Mouse (Mus musculus) adrenal gland, adult 18-20 months (tissue): ENCODE data around the gene Zfp454. TPM values are rescaled to one million over a fixed set of nuclear protein-coding genes. Genes with fewer than 3 reads are reported as not detected.
A peak's percentile ranks its signal among the peaks of the same experiment; 100 is the strongest.

Source experiments
- DNase-seq, 2 experiments: peaks; one replicate each; pipeline ENCODE4 v3.0.0; 2021 to 2022; ENCODE audit warnings: low spot score in 2 of 2
- total RNA-seq, 2 experiments: library from RNA; stranded (reverse); gene quantifications; 1 replicate in 1 of 2; 2 replicates in 1 of 2; pipeline ENCODE4 v1.2.3; 2021

Zfp454 gene
- total RNA-seq, 2 experiments from 2014 or later = 1.5 to 2.3 TPM

DNA sequence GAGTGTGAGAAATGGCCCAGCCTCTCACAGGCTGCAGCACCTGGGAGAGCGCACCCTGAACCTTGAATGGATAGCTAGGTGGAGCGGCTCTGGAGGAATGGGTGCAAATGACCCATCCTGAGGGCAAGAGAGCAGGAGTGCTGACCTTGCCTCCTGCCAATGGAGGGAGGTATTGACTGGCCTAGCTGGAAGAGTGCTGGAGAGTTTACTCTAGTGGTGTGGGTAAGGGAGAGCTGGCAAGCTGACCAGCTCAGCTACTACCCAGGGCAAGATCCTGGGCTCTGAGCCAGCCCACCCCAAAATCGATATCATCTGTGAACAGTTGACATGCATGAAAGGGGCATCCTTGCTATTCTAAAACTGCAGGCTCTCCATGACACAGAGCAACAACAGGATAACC, 41.5 kb downstream of the Zfp454 start:
- DNase-seq = no peak

DNA sequence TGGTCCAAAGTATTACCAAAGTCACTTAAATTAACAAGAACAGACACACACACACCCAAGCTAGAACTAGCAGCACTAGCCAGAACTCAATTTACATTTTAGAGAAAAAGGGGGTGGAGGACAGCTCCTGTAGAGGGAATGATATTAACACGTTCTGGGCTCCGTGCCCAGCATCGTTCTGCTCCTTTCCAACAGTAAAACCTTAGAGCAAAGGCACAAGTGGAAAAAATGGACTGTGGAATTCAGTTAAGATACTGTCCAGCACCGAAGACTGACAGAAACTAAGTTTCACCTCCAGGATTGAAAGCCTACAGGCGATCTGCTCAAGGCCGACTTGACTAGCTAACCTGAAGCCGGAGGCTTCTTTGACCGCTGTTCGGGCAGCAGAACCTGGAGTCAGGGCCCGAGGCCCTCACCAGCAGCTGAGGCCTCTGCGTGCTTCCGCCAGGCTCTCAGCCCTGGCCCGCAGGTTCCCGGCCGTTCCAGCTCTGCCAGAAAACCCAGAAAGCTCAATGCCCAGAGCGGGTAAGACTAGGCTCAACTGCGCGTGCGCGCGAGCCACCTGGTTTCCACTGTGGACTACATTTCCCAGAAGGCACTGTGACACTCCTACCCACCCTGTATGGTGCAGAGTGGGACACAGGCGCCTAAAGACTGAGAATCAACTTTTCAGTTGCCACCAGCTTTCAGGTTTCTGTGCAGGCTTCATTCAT, 46.3 kb downstream of the Zfp454 start, which contains the start of gene Zfp879:
Gene Zfp879, minus strand, starts transcription at position 530 of the 713 bp plus-strand sequence.
- peak; percentile 80 to 84 for DNase-seq

DNA sequence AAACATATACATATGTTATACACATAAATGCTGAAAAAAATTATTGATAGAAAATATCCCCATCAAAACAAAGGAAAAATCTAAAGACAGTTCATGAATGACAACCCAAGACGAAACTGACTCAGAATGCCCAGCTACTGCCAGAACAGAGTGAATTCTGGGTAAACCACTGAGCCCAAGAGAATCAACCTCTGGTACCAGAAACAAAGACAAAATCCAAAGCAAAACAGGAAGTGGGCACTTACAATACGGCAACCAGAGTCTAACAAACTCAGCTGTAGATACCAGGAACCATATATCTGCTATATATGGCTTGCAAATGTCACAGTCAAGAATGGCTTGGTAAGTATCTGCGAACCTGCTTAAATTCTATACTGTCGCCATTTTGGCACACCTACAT, 51.7 kb downstream of the Zfp454 start:
- no peak for DNase-seq

DNA sequence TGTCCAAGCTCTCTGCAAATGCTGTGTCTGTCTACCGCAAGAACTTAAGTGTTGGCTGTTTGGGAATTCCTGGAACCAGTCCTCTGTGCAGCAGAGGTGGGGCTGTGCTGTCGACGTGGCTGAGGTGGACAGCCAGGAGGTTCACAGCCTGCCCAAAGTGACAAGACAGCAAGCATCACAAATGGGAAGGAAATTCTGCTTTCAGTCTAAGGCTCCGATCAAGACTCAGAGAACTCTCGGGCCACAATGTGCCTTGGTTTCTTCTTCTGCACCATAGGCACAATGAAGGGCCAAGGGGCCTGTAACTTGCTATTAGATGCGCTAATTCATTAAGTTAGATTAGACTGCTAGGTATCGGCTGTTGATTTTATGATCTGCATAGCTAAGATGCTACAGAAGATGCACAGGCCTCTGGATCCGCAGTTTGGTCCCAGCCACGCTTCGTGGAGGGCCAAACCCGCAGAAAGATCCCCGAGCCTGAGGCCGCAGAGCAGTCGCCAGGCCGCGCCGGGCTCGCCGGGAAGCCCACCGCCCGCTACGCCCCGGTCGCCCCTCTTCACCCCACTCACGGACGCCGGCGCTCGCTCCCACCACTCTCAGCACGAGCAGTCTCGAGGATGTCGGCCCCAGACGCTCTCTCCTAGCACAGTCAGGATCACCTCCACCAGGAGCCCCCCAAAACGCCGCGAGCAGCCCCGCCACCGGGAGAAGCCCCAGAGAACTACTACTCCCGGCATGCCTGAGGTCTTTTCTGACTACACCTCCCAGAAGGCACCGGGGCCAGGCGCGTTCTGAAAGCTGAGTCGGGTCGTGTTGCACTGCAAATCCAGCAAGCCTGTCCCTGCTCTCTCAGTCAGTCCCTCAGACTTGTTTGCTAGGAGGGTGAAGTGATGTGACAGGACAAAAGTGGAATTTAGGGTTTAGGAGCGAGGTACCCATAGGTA, 60.2 kb downstream of the Zfp454 start, which contains the start of gene Zfp354c:
Gene Zfp354c, minus strand, starts transcription at position 715 of the 944 bp plus-strand sequence.
- DNase-seq = peak; percentile 77 to 79

DNA sequence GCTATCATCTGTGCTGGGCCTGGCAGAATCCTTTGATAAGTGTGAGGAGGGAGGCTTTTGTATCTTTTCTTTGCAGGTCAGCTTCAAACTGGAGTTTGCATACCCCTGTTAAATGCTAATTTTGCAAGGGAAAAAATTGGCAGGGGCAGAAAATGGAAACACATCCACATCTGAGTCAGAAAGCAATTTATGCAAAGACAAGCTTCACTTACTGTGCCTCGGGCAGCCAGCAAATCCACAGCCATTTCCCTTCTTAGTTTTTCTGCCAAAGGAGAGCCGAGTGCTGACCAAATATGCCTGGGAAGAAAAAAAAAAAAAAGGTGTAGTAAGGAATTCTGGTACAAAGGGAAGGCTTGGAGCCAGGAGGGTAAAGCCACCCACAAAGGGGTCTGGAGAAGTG, 61.2 kb downstream of the Zfp454 start:
- DNase-seq = no peak

Other genes with a start within 250 kb of the Zfp454 start
- gene Zfp354c, start 59.9 kb downstream of the Zfp454 start, total RNA-seq = 1 to 10 TPM; 4.3 to 4.8 TPM
- under 1 TPM; 0.53 to 0.99 TPM for gene Zfp879, start 46.1 kb downstream of the Zfp454 start, total RNA-seq
- gene Grm6, start 37.0 kb downstream of the Zfp454 start, total RNA-seq = not detected
- 1 to 10 TPM; 6.9 to 8.2 TPM for gene Zfp2, start 28.5 kb upstream of the Zfp454 start, total RNA-seq
- gene Zfp354b, start 44.0 kb upstream of the Zfp454 start, total RNA-seq = 1 to 10 TPM; 2.2 to 2.9 TPM
- not detected for gene 4933414I15Rik, start 56.1 kb upstream of the Zfp454 start, total RNA-seq
- gene Prop1, start 66.1 kb upstream of the Zfp454 start, total RNA-seq = not detected
- not detected for gene Olfr1378, start 78.9 kb upstream of the Zfp454 start, total RNA-seq
- not detected for gene Olfr1377, start 94.3 kb upstream of the Zfp454 start, total RNA-seq
- gene Olfr51, start 115.9 kb upstream of the Zfp454 start, total RNA-seq = not detected
- under 1 TPM in 1 of 2 experiments, not detected in 1; 0.43 TPM for gene Olfr54, start 126.6 kb upstream of the Zfp454 start, total RNA-seq
- gene Olfr1375, start 160.5 kb upstream of the Zfp454 start, total RNA-seq = not detected
- gene Zfp354a, start 171.6 kb upstream of the Zfp454 start, total RNA-seq = 1 to 10 TPM; 5.6 to 9.8 TPM